Mouse (Mus musculus): ENCODE results near the gene Poc1b.

DNA sequence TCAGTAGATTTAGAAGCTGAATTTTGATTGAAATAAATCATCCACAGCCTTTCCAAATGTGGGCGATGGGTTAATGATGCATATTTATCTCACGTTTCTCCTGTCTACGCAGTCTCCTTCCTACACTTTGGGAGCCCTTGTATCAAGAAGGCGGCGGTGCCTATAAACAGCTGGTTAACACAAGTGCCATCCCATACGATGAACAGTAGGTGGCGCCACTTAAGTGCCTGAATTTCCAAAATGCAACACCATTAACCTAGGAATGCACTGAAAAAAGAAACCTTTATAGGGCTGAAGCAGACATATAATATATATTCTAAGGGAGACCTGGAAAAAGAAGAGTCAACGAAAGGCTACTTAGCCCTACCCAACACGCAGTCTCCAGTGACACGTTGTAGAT, 9.5 kb upstream of the Poc1b start:
- TF ChIP-seq MAFK (IDR thresholded peaks at IDR 0.05; ENCODE audit: insufficient read depth, low read depth, low read length) (no peak), HCFC1 (IDR thresholded peaks at IDR 0.05; ENCODE audit: borderline replicate concordance, insufficient read depth, low read length) (no peak), CHD2 (IDR thresholded peaks at IDR 0.05; ENCODE audit: low read depth, low read length) (no peak), ZC3H11A (IDR thresholded peaks at IDR 0.05; ENCODE audit: borderline replicate concordance, low read depth, low read length) (no peak), ZNF384 (IDR thresholded peaks at IDR 0.05; ENCODE audit: low read depth, low read length) (no peak)
